In genomic region chr17:8525225-8525721, GRCm38 (mm10) we compare ENCODE assay signal across 9 mouse cellular contexts. TPM values are rescaled to one million over a fixed set of nuclear protein-coding genes. Genes with fewer than 3 reads are reported as not detected.
DNase-seq lines count a peak whose midpoint lies in the region; ATAC-seq and TF ChIP-seq lines count a peak whose summit lies in the region.
"Had no signal": no experiment of that assay in that cellular context is flagged by ENCODE, and none has a peak within 500 bp of the region (broad histone marks: within the 10 kb centered on the region; RNA-seq: fewer than 3 reads in every experiment).

Gene Pde10a (plus strand): TSS chr17:8525372.

- peak within 1 kb of the TSS; percentile 94 for H3K4me2 ChIP-seq in forebrain, embryonic 12.5 days
- H3K4me2 ChIP-seq in hindbrain, embryonic 13.5 days = peak within 1 kb of the TSS; percentile 85
- peak within 1 kb of the TSS; percentile 96 for H3K4me2 ChIP-seq in limb, embryonic 12.5 days
- peak within 1 kb of the TSS; percentile 94 for H3K4me2 ChIP-seq in neural tube, embryonic 14.5 days (ENCODE audit: low read depth, low read length)

- peak; percentile 34 for DNase-seq in layer of hippocampus, adult 11-12 months (ENCODE audit: low spot score)
- DNase-seq in layer of hippocampus, adult 9-10 months (ENCODE audit: low spot score) = no peak
- no peak for DNase-seq in testis, postnatal 10 days (ENCODE audit: low spot score)

- no peaks in the 10 kb centered on the region for H3K4me1 ChIP-seq in bone marrow macrophage, adult 2 months (ENCODE audit: control insufficient read depth, insufficient read depth, low read length)
- peaks cover 23% of the 10 kb centered on the region for H3K4me1 ChIP-seq in forebrain, embryonic 12.5 days
- H3K4me1 ChIP-seq in hindbrain, embryonic 13.5 days (replicated peaks) = peaks cover 28% of the 10 kb centered on the region
- peaks cover 29% of the 10 kb centered on the region for H3K4me1 ChIP-seq in limb, embryonic 12.5 days (replicated peaks)
- peaks cover 22% of the 10 kb centered on the region for H3K4me1 ChIP-seq in neural tube, embryonic 14.5 days (ENCODE audit: control insufficient read depth, insufficient read depth, low read length)

- WGBS in forebrain, embryonic 12.5 days = 1% methylated on average over 22 of the region's 22 CpGs
- WGBS in hindbrain, embryonic 13.5 days = 0% methylated on average over 20 of the region's 22 CpGs
- 3% methylated on average over 22 of the region's 22 CpGs for WGBS in limb, embryonic 12.5 days
- WGBS in neural tube, embryonic 14.5 days = 1% methylated on average over 21 of the region's 22 CpGs

- H3K27ac ChIP-seq in bone marrow macrophage, adult 2 months (ENCODE audit: insufficient read depth, low read depth, low read length) = no peak within 1 kb of the TSS
- H3K27ac ChIP-seq in forebrain, embryonic 12.5 days = no peak within 1 kb of the TSS
- peak within 1 kb of the TSS; percentile 44; the same call in 1 of the 2 replicates for H3K27ac ChIP-seq in hindbrain, embryonic 13.5 days
- H3K27ac ChIP-seq in limb, embryonic 12.5 days = no peak within 1 kb of the TSS
- no peak within 1 kb of the TSS for H3K27ac ChIP-seq in neural tube, embryonic 14.5 days (ENCODE audit: low read depth, low read length)
- H3K27ac ChIP-seq: macrophage had no signal

- TF ChIP-seq POLR2A in bone marrow macrophage, adult 2 months (IDR thresholded peaks at IDR 0.05; ENCODE audit: borderline replicate concordance, low read depth, low read length) = no peak

- peak within 1 kb of the TSS; percentile 66 for H3K9ac ChIP-seq in forebrain, embryonic 12.5 days
- peak within 1 kb of the TSS; percentile 78 for H3K9ac ChIP-seq in hindbrain, embryonic 13.5 days
- peak within 1 kb of the TSS; percentile 47 for H3K9ac ChIP-seq in limb, embryonic 12.5 days (replicated peaks)
- peak within 1 kb of the TSS; percentile 75 for H3K9ac ChIP-seq in neural tube, embryonic 14.5 days (replicated peaks; ENCODE audit: low read depth, low read length)

- H3K27me3 ChIP-seq in forebrain, embryonic 12.5 days = peaks cover 52% of the 10 kb centered on the region
- H3K27me3 ChIP-seq in hindbrain, embryonic 13.5 days = peaks cover 66% of the 10 kb centered on the region
- peaks cover 73% of the 10 kb centered on the region for H3K27me3 ChIP-seq in limb, embryonic 12.5 days
- 0 out of 2 replicates have a peak, but pooled peaks cover 9% of the 10 kb centered on the region for H3K27me3 ChIP-seq in neural tube, embryonic 14.5 days (ENCODE audit: control insufficient read depth, insufficient read depth, low read length)

- no peaks in the 10 kb centered on the region for H3K9me3 ChIP-seq in forebrain, embryonic 12.5 days
- H3K9me3 ChIP-seq in hindbrain, embryonic 13.5 days = no peaks in the 10 kb centered on the region
- H3K9me3 ChIP-seq in limb, embryonic 12.5 days = no peaks in the 10 kb centered on the region
- H3K9me3 ChIP-seq in neural tube, embryonic 14.5 days (ENCODE audit: control insufficient read depth, low read length) = no peaks in the 10 kb centered on the region

- H3K4me3 ChIP-seq in bone marrow macrophage, adult 2 months (ENCODE audit: insufficient read depth, low read length) = peak within 1 kb of the TSS; percentile 23; the same call in 1 of the 2 replicates
- peak within 1 kb of the TSS; percentile 54 for H3K4me3 ChIP-seq in forebrain, embryonic 12.5 days (replicated peaks)
- peak within 1 kb of the TSS; percentile 57 for H3K4me3 ChIP-seq in hindbrain, embryonic 13.5 days
- H3K4me3 ChIP-seq in limb, embryonic 12.5 days (replicated peaks) = peak within 1 kb of the TSS; percentile 48
- H3K4me3 ChIP-seq in neural tube, embryonic 14.5 days (ENCODE audit: low read depth, low read length) = peak within 1 kb of the TSS; percentile 56

- TF ChIP-seq CTCF in bone marrow macrophage, adult 2 months (IDR thresholded peaks at IDR 0.05; ENCODE audit: low read depth, low read length) = no peak

- no peaks in the 10 kb centered on the region for H3K36me3 ChIP-seq in forebrain, embryonic 12.5 days (replicated peaks)
- H3K36me3 ChIP-seq in hindbrain, embryonic 13.5 days = no peaks in the 10 kb centered on the region
- H3K36me3 ChIP-seq in limb, embryonic 12.5 days = no peaks in the 10 kb centered on the region
- no peaks in the 10 kb centered on the region for H3K36me3 ChIP-seq in neural tube, embryonic 14.5 days (ENCODE audit: control insufficient read depth, insufficient read depth, low read length)

- ATAC-seq in forebrain, embryonic 12.5 days (ENCODE audit: low FRiP score) = no peak; the same call in 1 of the 2 replicates
- ATAC-seq in hindbrain, embryonic 13.5 days (ENCODE audit: low FRiP score) = peak; percentile 50
- ATAC-seq in limb, embryonic 12.5 days (ENCODE audit: insufficient number of reproducible peaks, insufficient read depth, low FRiP score, low TSS enrichment, low read depth) = no peak
- peak; percentile 36; the same call in 1 of the 2 replicates for ATAC-seq in neural tube, embryonic 14.5 days (ENCODE audit: low read depth)

RNA-seq across cellular contexts. Expression of gene Pde10a, which starts in this region (rescaled TPM):
- polyA plus RNA-seq in bone marrow macrophage, adult 2 months (2012; ENCODE audit: insufficient read depth, insufficient read length, missing spikeins) = not detected in 2 replicates
- 9.0 and 10.7 TPM in 2 replicates for polyA plus RNA-seq in forebrain, embryonic 12.5 days (2016; fragmentation: Nextera tagmentation; extraction: Ambion mirVana)
- 12.5 and 14.5 TPM in 2 replicates for polyA plus RNA-seq in hindbrain, embryonic 13.5 days (2015; fragmentation: Nextera tagmentation; extraction: Ambion mirVana)
- polyA plus RNA-seq in limb, embryonic 12.5 days (2016; fragmentation: Nextera tagmentation; extraction: Ambion mirVana) = 2.4 and 4.4 TPM in 2 replicates
- polyA plus RNA-seq in neural tube, embryonic 14.5 days (2014; fragmentation: Nextera tagmentation; extraction: Ambion mirVana) = 16.2 and 17.0 TPM in 2 replicates

Comparison
In these comparisons a context has a peak if more than half of its experiments do, and no peak if none do; other contexts are left out.
1. ATAC-seq: peak in hindbrain, embryonic 13.5 days (single experiment) and neural tube, embryonic 14.5 days (single experiment); none in forebrain, embryonic 12.5 days (single experiment) and limb, embryonic 12.5 days (single experiment).
2. Peak in every context shown above with its lines, with median percentiles within 50 percentile points of each other: H3K4me3 ChIP-seq, H3K4me2 ChIP-seq and H3K9ac ChIP-seq.